In genomic region chr12:27479601-27480001, GRCm38 (mm10) we compare ENCODE assay signal across 21 mouse cellular contexts.
DNase-seq lines count a peak whose midpoint lies in the region; ATAC-seq and TF ChIP-seq lines count a peak whose summit lies in the region.
"Had no signal": no experiment of that assay in that cellular context is flagged by ENCODE, and none has a peak within 500 bp of the region (broad histone marks: within the 10 kb centered on the region; RNA-seq: fewer than 3 reads in every experiment).

No protein-coding gene starts in this region.

- H3K9ac ChIP-seq in forebrain, postnatal 0 days = no peak overlapping the region
- H3K9ac ChIP-seq: hindbrain, embryonic 14.5 days; limb, embryonic 13.5 days; liver, embryonic 14.5 days had no signal

- H3K36me3 ChIP-seq in forebrain, postnatal 0 days (ENCODE audit: insufficient read depth) = no peaks in the 10 kb centered on the region
- H3K36me3 ChIP-seq: heart, embryonic 10.5 days; limb, embryonic 13.5 days had no signal

- H3K27me3 ChIP-seq in forebrain, postnatal 0 days (ENCODE audit: insufficient read depth, low read length) = no peaks in the 10 kb centered on the region
- H3K27me3 ChIP-seq: limb, embryonic 13.5 days had no signal

- DNase-seq in cerebellum, postnatal 10 days = peak; percentile 60 to 77
- no peak for DNase-seq in cerebellum, adult 11-12 months
- peak; percentile 61 for DNase-seq in left cerebral cortex, postnatal 4 days
- DNase-seq in left cerebral cortex, adult 8-10 months (ENCODE audit: low spot score in 2 of 2) = no peak
- peak; percentile 30 for DNase-seq in forebrain, postnatal 0 days
- DNase-seq in layer of hippocampus, postnatal 14 days (ENCODE audit: low spot score in 2 of 2) = peak; percentile 46 to 61
- DNase-seq in adrenal gland, adult 2 months = no peak
- DNase-seq in lung, adult 18-20 months = no peak
- DNase-seq: adrenal gland, adult 8-10 months; cerebellum, adult 9-10 months; embryo, embryonic 11 days; gastrocnemius, postnatal 14 days; heart, postnatal 10 days; kidney, adult 18-20 months; kidney, postnatal 10 days; lung, postnatal 10 days had no signal

- H3K4me1 ChIP-seq in forebrain, postnatal 0 days (ENCODE audit: insufficient read depth) = no peaks in the 10 kb centered on the region
- H3K4me1 ChIP-seq: heart, embryonic 10.5 days had no signal

- ATAC-seq in forebrain, postnatal 0 days = peak; percentile 47

- intact Hi-C loops in left cerebral cortex, postnatal 4 days (cut with DNase I) = no loop called here

- H3K27ac ChIP-seq in forebrain, postnatal 0 days (ENCODE audit: low read depth, low read length) = no peak overlapping the region; the same call in 1 of the 2 replicates
- H3K27ac ChIP-seq: heart, embryonic 10.5 days; hindbrain, embryonic 14.5 days; left cerebral cortex, adult 2 months; limb, embryonic 13.5 days; liver, embryonic 14.5 days had no signal

- 56% methylated on average over 7 of the region's 7 CpGs for WGBS in forebrain, postnatal 0 days

- no peak overlapping the region for H3K4me2 ChIP-seq in forebrain, postnatal 0 days (ENCODE audit: low read depth)
- H3K4me2 ChIP-seq: hindbrain, embryonic 14.5 days; limb, embryonic 13.5 days had no signal

- no peak overlapping the region for H3K4me3 ChIP-seq in forebrain, postnatal 0 days (ENCODE audit: low read depth, low read length)
- H3K4me3 ChIP-seq: heart, embryonic 10.5 days; left cerebral cortex, adult 2 months; limb, embryonic 13.5 days had no signal

- no peaks in the 10 kb centered on the region for H3K9me3 ChIP-seq in forebrain, postnatal 0 days (ENCODE audit: low read length)
- H3K9me3 ChIP-seq: heart, embryonic 10.5 days; limb, embryonic 13.5 days had no signal

- no peak for TF ChIP-seq CTCF in forebrain, postnatal 0 days (IDR thresholded peaks at IDR 0.05; ENCODE audit: low read depth)

Comparison
In these comparisons a context has a peak if more than half of its experiments do, and no peak if none do; other contexts are left out.
1. DNase-seq: peak in cerebellum, postnatal 10 days (2 of 2), left cerebral cortex, postnatal 4 days (single experiment), forebrain, postnatal 0 days (single experiment) and layer of hippocampus, postnatal 14 days (2 of 2); none in cerebellum, adult 11-12 months (single experiment), left cerebral cortex, adult 8-10 months (0 of 2), adrenal gland, adult 2 months (single experiment) and lung, adult 18-20 months (0 of 2).